Mouse (Mus musculus): ENCODE measurements at regions not wholly inside any gene's neighbourhood (a gene's known extent, or its start where the extent isn't known, plus 50 kb on each side); places are given as distances from the start of the nearest gene placed in this dataset.

DNA sequence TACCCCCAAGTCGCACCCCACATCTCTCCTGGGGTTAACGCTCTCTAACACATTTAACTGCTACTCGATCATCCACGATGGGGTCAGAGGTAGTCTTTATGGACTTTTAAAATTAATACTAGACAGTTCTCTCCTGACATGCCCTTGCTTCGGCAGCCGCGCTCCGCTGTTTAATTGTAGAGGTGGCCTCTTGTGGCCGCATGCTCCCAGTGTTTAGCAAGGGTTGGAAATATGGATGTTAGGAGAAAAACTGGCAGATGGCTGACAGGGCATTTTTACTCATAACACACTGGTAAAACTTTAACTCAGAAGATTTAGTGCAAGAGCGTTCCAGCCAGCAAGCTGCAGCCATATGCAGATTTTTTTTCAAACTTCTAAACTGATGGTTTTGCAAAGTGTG, 242.7 kb downstream of the Tshz3 start:
- no peak for DNase-seq (ENCODE audit: low read depth, low spot score)

GRCm38 (mm10) chr7:36945024-36945815, 247.3 kb downstream of the Tshz3 start:
- DNase-seq (ENCODE audit: low read depth, low spot score), result no peak

- no peak for DNase-seq (ENCODE audit: low read depth, low spot score)
Observed at GRCm38 (mm10) chr7:36949511-36949910, 251.6 kb downstream of the Tshz3 start.

DNA sequence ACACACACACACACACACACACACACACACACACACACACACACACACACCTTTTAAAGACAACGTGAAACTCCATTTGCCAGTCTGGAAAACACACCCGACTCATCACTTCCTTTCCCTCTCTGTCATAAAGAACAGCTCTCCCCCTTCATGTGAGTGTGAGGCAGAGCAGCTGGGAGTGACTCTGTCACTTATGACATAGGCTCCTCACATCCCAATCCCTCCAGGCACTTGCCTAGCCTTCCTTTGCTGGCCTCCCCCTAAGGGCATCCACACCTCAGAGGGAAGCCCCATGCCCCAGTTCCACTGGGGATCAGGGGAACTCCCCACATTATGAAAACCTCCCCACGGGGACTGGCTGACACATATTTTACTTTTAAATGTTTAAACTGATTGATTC, 257.5 kb downstream of the Tshz3 start:
- no peak for DNase-seq (ENCODE audit: low read depth, low spot score)

DNA sequence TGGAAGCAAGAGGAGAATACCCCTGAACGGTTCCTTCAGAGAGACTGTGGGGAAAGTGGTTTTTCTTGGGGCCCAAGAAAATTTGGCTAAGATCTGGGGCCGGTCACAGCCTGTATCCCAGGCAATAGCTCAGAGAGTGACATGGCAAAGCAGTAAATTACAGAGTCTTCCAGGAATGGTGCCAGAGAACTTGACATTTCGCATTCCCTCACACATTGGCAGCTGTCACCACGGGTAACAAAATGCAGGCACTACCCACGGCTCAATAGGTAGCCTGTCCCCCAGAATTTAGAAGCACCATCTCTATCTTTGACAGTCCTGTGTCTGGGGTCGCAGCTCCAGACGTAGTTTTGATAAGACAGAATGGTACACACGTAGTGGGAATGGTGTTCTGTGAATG, 260.3 kb downstream of the Tshz3 start:
- DNase-seq (ENCODE audit: low read depth, low spot score), result no peak

DNA sequence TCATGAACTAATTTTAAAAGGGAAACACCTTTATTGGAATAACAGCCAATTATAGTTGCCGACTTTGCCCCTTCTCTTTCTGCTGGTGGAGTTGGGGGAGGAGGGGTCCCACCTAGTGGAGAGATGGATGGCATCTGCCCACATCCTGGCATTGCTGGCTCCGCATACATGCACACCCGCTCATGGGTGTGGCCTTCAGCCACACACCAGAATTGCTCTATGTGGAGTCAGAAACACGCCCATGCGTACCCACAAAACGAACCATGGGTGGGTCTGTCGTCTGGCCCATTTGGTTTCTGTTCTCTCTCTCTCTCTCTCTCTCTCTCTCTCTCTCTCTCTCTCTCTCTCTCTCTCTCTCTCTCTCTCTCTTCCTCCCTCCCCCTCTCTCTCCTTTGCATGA, 273.9 kb downstream of the Tshz3 start:
- no peak for DNase-seq (ENCODE audit: low read depth, low spot score)

- no peak for DNase-seq (ENCODE audit: low read depth, low spot score)
Observed at GRCm38 (mm10) chr7:36973654-36974320, 275.9 kb downstream of the Tshz3 start.

- no peak for DNase-seq (ENCODE audit: low read depth, low spot score)
Observed at GRCm38 (mm10) chr7:36974573-36974972, 276.7 kb downstream of the Tshz3 start.

- DNase-seq (ENCODE audit: low read depth, low spot score), result no peak
Observed at GRCm38 (mm10) chr7:36975475-36975874, 277.6 kb downstream of the Tshz3 start.

GRCm38 (mm10) chr7:36977819-36978218, 279.9 kb downstream of the Tshz3 start:
- no peak for DNase-seq (ENCODE audit: low read depth, low spot score)

GRCm38 (mm10) chr7:36989380-36989779, 291.5 kb downstream of the Tshz3 start:
- no peak for DNase-seq (ENCODE audit: low read depth, low spot score)

DNA sequence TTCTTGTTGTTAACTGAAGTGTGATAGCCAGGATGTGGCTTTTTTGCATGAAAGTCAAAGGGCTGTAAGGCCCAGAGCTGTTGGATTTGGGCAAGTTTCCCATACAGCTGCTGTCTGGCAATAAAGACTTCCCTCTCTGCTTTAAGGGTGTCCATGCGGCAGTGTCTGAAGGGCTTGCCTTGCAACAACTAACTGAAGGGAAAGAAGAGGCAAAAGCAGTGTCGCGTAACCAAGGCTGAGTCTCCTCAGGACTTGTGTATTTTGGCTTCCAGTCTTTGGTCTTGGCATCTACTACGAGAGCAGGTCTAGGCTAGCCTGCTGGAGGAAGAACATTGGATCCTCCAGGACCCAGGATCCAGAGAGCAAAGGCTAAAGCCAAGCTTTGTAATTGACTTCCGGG, 306.7 kb downstream of the Tshz3 start:
- no peak for DNase-seq (ENCODE audit: low read depth, low spot score)

- DNase-seq (ENCODE audit: low read depth, low spot score), result no peak
Observed at GRCm38 (mm10) chr7:37005701-37006100, 307.8 kb downstream of the Tshz3 start.

DNA sequence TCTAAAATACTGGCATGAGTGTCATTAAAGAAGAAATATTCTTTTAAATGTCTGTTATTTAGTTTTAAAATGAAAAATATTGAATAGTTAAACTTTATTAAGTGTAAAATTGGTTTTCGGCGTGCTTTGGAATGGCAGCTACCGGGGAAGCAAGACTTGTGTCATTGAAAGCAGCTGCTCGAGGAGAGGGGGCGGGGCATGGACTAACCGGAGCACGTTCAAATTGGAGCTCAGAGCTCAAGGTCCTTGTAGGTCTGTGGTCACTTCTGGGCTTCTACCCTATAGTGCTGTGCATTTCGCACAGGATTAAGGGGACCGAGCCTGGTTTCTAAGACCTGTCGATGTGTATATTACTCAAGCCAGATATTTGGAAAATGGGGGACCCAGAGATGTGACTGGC, 309.0 kb downstream of the Tshz3 start:
- DNase-seq (ENCODE audit: low read depth, low spot score), result no peak

DNA sequence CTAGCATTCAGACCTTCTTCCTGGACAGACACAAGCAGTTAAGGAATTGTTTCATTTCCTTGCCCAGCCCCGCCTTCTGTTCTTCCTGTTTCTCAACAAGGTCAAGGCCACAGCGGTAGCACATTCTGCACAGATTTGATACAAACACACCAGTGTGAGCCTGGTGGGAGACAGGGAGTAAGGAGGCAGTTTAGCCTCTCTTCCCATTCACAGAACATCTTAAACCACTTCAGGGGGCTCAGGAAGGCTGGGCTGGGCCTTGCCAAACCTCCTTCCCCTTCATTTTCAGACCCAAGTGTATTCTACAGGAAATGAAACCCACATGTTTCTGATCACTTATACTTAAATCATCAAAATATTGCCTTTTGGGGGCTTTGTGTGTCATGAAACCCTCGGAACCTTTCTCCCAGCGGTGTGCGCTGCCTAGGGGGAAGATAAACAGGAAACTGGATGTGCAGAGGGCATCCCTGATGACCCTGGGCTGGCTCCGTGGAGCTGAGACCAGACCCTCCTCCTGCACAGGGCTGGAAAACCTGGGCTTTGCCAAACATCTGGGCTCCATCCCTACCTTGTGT, 313.3 kb downstream of the Tshz3 start:
- DNase-seq (ENCODE audit: low read depth, low spot score), result no peak

- DNase-seq (ENCODE audit: low read depth, low spot score), result no peak
Observed at GRCm38 (mm10) chr7:37020078-37020477, 322.2 kb downstream of the Tshz3 start.

DNA sequence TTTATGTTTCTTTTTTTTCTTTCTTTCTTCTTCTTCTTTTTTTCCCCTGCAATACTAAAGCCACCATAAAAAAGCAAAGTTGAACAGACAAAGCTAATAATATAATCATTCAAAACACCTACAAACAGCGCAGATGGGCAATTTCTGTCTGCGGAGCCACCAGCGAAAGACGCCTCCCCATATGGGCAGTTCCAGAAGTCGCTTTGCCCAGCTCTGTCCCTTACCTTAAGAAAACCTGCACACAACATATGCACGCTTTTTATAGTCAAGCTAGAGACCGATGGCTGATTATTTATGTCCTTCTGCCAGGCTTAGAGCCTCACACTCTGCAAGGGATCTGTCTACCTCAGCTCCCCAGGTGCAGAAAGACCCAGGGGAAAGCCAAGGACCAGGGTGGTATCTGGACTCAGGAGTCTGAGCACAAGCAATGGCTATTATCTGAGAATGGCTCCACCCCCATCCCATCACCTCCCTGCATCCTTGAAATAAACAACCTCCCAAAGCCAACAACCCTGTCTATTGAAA, 326.6 kb downstream of the Tshz3 start:
- no peak for DNase-seq (ENCODE audit: low read depth, low spot score)

GRCm38 (mm10) chr7:37064582-37065458, 366.9 kb downstream of the Tshz3 start:
- no peak for DNase-seq (ENCODE audit: low read depth, low spot score)

- no peak for DNase-seq (ENCODE audit: low read depth, low spot score)
Observed at GRCm38 (mm10) chr7:37077698-37078097, 379.8 kb downstream of the Tshz3 start.

GRCm38 (mm10) chr7:37078140-37078539, 380.2 kb downstream of the Tshz3 start:
- DNase-seq (ENCODE audit: low read depth, low spot score), result no peak

- no peak for DNase-seq (ENCODE audit: low read depth, low spot score)
Observed at GRCm38 (mm10) chr7:37089726-37090125, 391.8 kb downstream of the Tshz3 start.

DNA sequence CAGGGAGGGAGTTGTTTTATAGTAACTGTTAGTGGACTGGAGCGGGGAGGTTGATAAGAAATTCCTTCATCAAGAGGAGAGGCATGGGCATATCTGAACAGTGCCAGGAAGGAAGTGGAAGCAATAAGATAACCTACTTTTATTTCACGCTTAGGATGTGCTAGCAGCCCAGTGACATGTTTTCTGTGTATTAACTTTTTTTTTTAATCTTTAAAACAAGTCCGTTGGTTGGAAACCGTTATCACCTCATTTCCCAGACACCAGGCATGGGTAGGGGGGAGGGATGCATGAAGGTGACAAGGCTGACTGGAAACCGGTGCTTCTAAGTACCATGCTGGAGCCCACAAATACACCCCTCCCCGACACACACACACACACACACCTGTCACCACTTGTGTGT, 394.7 kb downstream of the Tshz3 start:
- DNase-seq (ENCODE audit: low read depth, low spot score), result no peak
